Mouse (Mus musculus) stomach, postnatal 0 days (tissue): ENCODE results near the gene Olfr155. TPM values are rescaled to one million over a fixed set of nuclear protein-coding genes. Genes with fewer than 3 reads are reported as not detected.

Experiments
- ATAC-seq: fragments of 200-750 bp; cut with Nextera tagmentation; 2 replicates; pipeline ENCODE4 v1.8.0; 2017; ENCODE audit not compliant: low FRiP score, low TSS enrichment
- DNase-seq: peaks from one replicate; pipeline ENCODE4 v3.0.0-alpha.2; 2016; ENCODE audit warnings: low spot score
- H3K27ac ChIP-seq: fragments of 300-500 bp; sonication (generic); replicated peaks from 2 replicates; pipeline ENCODE4 v1.5.1; 2014; ENCODE audit warnings: mild to moderate bottlenecking, control low read depth
- H3K27me3 ChIP-seq: fragments of 300-500 bp; sonication (generic); 2 replicates; pipeline ENCODE4 v1.6.1; 2014; ENCODE audit warnings: low read length; ENCODE audit not compliant: control insufficient read depth, insufficient read depth
- H3K36me3 ChIP-seq: fragments of 300-500 bp; sonication (generic); 2 replicates; pipeline ENCODE4 v1.6.1; 2014; ENCODE audit warnings: low read length, mixed read lengths; ENCODE audit not compliant: control insufficient read depth, insufficient read depth
- H3K4me1 ChIP-seq: fragments of 300-500 bp; sonication (generic); replicated peaks from 2 replicates; pipeline ENCODE4 v1.6.1; 2014; ENCODE audit warnings: antibody characterized with exemption; ENCODE audit not compliant: control insufficient read depth, insufficient read depth
- H3K4me2 ChIP-seq: fragments of 300-500 bp; sonication (generic); replicated peaks from 2 replicates; pipeline ENCODE4 v1.6.1; 2014; ENCODE audit warnings: low read depth, mild to moderate bottlenecking, control low read depth, moderate library complexity
- H3K4me3 ChIP-seq: fragments of 300-500 bp; sonication (generic); 2 replicates; pipeline ENCODE4 v1.5.1; 2014; ENCODE audit warnings: low read depth, low read length, control low read depth
- H3K9ac ChIP-seq: fragments of 300-500 bp; sonication (generic); 2 replicates; pipeline ENCODE4 v1.6.1; 2014; ENCODE audit warnings: mild to moderate bottlenecking, low read length, control low read depth, mixed read lengths
- H3K9me3 ChIP-seq: fragments of 300-500 bp; sonication (generic); 2 replicates; pipeline ENCODE4 v1.6.1; 2016; ENCODE audit warnings: low read length; ENCODE audit not compliant: control insufficient read depth
- CTCF ChIP-seq: IDR thresholded peaks from 2 replicates; pipeline ENCODE4 v1.5.1; 2016; ENCODE audit warnings: antibody characterized with exemption, low read depth, mild to moderate bottlenecking, moderate library complexity
- EP300 ChIP-seq: optimal IDR thresholded peaks from 2 replicates; pipeline ENCODE3; 2016; ENCODE audit warnings: antibody characterized with exemption
- WGBS: fragments of 180-500 bp; shearing (Covaris S2); extraction: QIAGEN DNeasy Blood & Tissue Kit; methylation state at CpG from one replicate; pipeline ENCODE4 v1.1.7; 2014; 5-methylcytosine and 5-hydroxymethylcytosine counted together
- polyA plus RNA-seq: library from polyadenylated mRNA; unstranded; fragments of >200 nt; fragmentation: Nextera tagmentation; extraction: Ambion mirVana; gene quantifications from 2 replicates; pipeline ENCODE4 v1.2.1, GENCODE M21; 2015

The Olfr155 gene
- polyA plus RNA-seq, 1 experiment from 2014 or later = not detected

DNA sequence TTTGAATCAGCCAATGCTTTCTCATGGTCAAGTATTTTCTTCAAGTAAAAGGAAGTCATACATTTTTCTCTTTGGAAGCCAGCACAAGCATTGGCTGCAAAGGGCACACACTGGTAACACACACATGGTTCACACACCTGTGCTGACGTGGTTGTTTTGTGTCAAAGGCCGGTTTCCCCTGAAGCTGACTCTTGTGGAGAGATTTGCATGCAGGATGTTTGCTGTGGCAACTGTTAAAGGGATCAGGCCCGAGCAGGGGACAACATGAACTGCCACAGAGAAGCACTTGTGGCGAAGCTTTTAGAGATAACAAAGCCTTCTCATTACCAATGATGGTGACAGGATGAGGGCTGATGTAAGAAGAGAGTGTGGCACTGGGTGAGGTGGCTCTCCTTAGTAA is 16.6 kb upstream of the Olfr155 start:
- ATAC-seq (no peak), DNase-seq (no peak)
- Histone ChIP-seq H3K27me3 (no peaks in the 10 kb centered on the region), H3K4me1 (no peaks in the 10 kb centered on the region), H3K4me2 (no peak overlapping the region), H3K36me3 (no peaks in the 10 kb centered on the region), H3K4me3 (no peak overlapping the region), H3K27ac (no peak overlapping the region), H3K9me3 (no peaks in the 10 kb centered on the region), H3K9ac (no peak overlapping the region)
- TF ChIP-seq EP300 (no peak), CTCF (no peak)
- 60% methylated on average over 4 of the region's 4 CpGs for WGBS

DNA sequence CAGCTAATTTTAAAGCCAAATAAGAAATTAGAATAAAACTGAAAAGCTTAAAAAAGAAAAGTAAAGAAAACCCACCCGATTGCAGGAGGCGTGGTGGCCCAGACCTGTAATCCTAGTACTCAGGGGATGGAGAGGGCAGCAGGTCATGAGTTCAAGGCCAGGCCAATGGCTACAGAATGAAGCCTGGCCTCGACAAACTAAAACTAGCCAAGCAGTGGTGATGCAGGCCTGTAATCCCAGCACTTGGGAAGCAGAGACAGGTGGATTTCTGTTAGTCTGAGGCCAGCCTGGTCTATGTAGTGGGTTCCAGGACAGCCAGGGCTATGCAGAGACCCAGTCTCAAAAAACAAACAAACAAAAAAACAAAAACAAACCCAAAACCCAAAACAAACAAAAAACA is 13.0 kb upstream of the Olfr155 start:
- Histone ChIP-seq H3K4me3 (no peak overlapping the region), H3K27me3 (no peaks in the 10 kb centered on the region), H3K27ac (no peak overlapping the region), H3K9me3 (no peaks in the 10 kb centered on the region), H3K9ac (no peak overlapping the region), H3K4me1 (no peaks in the 10 kb centered on the region), H3K4me2 (no peak overlapping the region), H3K36me3 (no peaks in the 10 kb centered on the region)
- TF ChIP-seq CTCF (no peak), EP300 (no peak)
- DNase-seq = no peak
- WGBS = 53% methylated on average over 3 of the region's 3 CpGs
- ATAC-seq = no peak

DNA sequence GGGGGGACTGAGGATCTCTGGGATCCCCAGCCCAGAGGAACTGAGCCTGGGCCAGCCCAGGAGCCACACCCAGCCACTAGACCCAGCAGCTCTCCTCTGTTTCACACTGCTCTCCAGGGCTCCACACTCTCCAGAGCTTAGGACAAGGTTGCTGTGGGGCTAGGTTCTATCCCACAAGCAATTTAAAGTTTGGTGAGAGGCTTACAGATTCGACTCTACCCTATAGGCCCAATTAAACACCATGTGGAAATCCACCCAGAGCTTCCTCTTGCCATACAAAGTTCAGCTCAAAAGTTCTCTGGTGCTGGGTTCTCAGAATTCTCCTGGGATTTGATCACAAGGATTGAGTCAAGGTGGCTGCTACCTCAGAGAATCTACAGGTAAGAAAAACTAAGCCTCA is 11.3 kb upstream of the Olfr155 start, which contains the start of gene Olfr157:
Olfr157 (minus strand) TSS at position 101 of the 400 bp plus-strand sequence.
- ATAC-seq (no peak), DNase-seq (no peak)

DNA sequence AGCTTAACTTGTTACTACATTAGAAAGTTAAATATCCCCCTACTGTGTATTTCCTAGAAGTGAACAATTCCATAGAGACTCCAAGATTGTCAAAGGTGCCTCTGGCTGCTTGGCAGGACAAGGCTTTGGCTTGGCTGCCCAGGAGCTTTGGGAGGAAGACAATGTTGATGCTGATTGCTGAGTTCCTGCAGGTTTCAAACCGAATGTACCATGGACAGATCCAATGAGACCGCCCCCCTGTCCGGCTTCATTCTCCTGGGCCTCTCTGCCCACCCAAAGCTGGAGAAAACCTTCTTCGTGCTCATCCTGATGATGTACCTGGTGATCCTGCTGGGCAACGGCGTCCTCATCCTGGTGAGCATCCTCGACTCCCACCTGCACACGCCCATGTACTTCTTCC is 2.7 kb downstream of the Olfr155 start:
- Histone ChIP-seq H3K9me3 (no peaks in the 10 kb centered on the region), H3K9ac (no peak overlapping the region), H3K27ac (no peak overlapping the region)

More for the DNA sequence above, 11.3 kb upstream of the Olfr155 start, which contains the start of gene Olfr157:
- H3K4me2 ChIP-seq = no peak within 1 kb of the TSS
- no peaks in the 10 kb centered on the region for H3K9me3 ChIP-seq
- no peak within 1 kb of the TSS for H3K4me3 ChIP-seq
- TF ChIP-seq CTCF (no peak), EP300 (no peak)
- H3K27me3 ChIP-seq = no peaks in the 10 kb centered on the region
- no peaks in the 10 kb centered on the region for H3K4me1 ChIP-seq
- H3K27ac ChIP-seq = no peak within 1 kb of the TSS
- no peaks in the 10 kb centered on the region for H3K36me3 ChIP-seq
- WGBS = 67% methylated on average over 1 of the region's 1 CpGs
- no peak within 1 kb of the TSS for H3K9ac ChIP-seq

DNA sequence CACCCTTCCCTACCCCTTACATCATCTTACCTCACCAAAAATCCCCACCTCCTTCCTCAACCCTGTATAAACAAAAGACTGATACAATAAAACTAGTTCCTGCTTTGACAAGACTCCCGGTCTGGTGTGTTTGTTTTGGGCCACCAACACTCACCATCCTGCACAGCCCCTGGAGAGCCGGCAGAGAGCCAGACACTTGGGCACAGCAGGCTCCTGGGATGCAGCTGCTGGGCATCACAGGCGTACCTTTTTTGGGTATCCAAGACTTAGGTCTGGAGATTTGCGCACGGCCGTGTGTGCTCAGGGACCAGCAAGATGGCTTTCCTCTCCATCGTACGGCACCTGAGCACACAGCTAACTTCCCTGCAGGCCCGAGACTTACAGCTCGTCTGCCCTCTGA is 8.5 kb downstream of the Olfr155 start:
- no peaks in the 10 kb centered on the region for H3K4me1 ChIP-seq
- no peak for DNase-seq

More for the DNA sequence above, 2.7 kb downstream of the Olfr155 start:
- no peak overlapping the region for H3K4me2 ChIP-seq
- H3K36me3 ChIP-seq = no peaks in the 10 kb centered on the region
- no peaks in the 10 kb centered on the region for H3K4me1 ChIP-seq
- TF ChIP-seq EP300 = no peak
- TF ChIP-seq CTCF = no peak
- 68% methylated on average over 8 of the region's 8 CpGs for WGBS
- H3K27me3 ChIP-seq = no peaks in the 10 kb centered on the region
- H3K4me3 ChIP-seq = no peak overlapping the region
- ATAC-seq = no peak
- no peak for DNase-seq

DNA sequence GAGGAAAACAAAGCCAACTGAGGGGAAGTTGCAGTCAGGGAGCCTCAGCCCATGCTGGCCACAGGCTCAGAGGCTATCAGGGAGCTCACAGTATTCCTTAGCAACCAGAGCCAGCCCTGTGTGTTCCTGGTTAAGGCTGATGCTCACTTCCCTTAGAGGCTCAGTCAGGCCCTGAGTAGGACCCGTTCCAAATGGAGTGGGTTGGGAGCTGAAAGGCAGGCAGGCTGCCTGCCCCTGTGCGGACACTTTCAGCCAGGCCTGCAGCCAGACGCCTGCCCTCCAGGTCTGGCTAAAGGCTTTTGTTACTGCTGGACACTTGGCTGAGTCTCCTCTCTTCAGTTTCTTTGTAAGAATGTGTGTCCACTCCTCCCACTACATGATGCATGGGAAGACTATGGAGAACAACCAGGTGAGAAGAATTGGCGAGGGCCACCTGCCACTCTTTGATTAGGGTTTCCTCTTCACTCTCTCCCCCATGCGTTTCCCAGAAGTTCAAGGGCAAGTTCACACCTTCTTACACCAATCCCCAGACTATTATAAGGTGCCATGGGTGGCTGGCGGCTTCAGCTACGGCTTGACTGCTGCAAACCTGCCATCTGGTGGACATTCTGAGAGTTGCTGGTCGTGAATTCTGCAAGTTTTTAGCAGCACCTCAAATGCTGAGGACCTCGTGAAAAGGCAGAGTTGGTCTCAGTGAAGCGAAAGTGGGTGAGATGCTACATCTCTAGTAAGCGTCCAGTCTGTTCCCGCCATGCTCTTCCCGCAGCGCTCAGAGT is 9.6 kb downstream of the Olfr155 start:
- H3K27ac ChIP-seq = no peak overlapping the region
- H3K4me2 ChIP-seq = no peak overlapping the region
- no peak overlapping the region for H3K4me3 ChIP-seq
- H3K27me3 ChIP-seq = no peaks in the 10 kb centered on the region
- no peaks in the 10 kb centered on the region for H3K4me1 ChIP-seq
- peak; percentile 74 for DNase-seq
- WGBS = 14% methylated on average over 14 of the region's 14 CpGs
- H3K36me3 ChIP-seq = no peaks in the 10 kb centered on the region
- H3K9me3 ChIP-seq = no peaks in the 10 kb centered on the region
- no peak for ATAC-seq
- H3K9ac ChIP-seq = no peak overlapping the region
- TF ChIP-seq EP300 (no peak), CTCF (peak; percentile 97)

More for the DNA sequence above, 8.5 kb downstream of the Olfr155 start:
- WGBS = 75% methylated on average over 10 of the region's 10 CpGs
- no peak overlapping the region for H3K4me2 ChIP-seq
- TF ChIP-seq EP300 = no peak
- TF ChIP-seq CTCF = no peak
- H3K9me3 ChIP-seq = no peaks in the 10 kb centered on the region
- H3K9ac ChIP-seq = no peak overlapping the region
- H3K27me3 ChIP-seq = no peaks in the 10 kb centered on the region
- ATAC-seq = no peak; the same call in 1 of the 2 replicates
- no peak overlapping the region for H3K27ac ChIP-seq
- no peaks in the 10 kb centered on the region for H3K36me3 ChIP-seq
- H3K4me3 ChIP-seq = no peak overlapping the region
